Mouse (Mus musculus) heart, postnatal 0 days (tissue): ENCODE results near the gene Zmynd12.

Experiments used
- CTCF ChIP-seq: IDR thresholded peaks from 2 replicates; pipeline ENCODE4 v1.5.1; 2016; ENCODE audit warnings: antibody characterized with exemption, control low read depth, low read depth
- EP300 ChIP-seq: IDR thresholded peaks from 2 replicates; pipeline ENCODE4 v1.6.1; 2016; ENCODE audit warnings: antibody characterized with exemption, low read depth

- no peak for TF ChIP-seq CTCF
- TF ChIP-seq EP300: no peak
Measured at GRCm38 (mm10) chr4:119453533-119453932, 30.9 kb downstream of the Zmynd12 start.
